ENCODE assay signal across 9 mouse cellular contexts in the genomic region with DNA sequence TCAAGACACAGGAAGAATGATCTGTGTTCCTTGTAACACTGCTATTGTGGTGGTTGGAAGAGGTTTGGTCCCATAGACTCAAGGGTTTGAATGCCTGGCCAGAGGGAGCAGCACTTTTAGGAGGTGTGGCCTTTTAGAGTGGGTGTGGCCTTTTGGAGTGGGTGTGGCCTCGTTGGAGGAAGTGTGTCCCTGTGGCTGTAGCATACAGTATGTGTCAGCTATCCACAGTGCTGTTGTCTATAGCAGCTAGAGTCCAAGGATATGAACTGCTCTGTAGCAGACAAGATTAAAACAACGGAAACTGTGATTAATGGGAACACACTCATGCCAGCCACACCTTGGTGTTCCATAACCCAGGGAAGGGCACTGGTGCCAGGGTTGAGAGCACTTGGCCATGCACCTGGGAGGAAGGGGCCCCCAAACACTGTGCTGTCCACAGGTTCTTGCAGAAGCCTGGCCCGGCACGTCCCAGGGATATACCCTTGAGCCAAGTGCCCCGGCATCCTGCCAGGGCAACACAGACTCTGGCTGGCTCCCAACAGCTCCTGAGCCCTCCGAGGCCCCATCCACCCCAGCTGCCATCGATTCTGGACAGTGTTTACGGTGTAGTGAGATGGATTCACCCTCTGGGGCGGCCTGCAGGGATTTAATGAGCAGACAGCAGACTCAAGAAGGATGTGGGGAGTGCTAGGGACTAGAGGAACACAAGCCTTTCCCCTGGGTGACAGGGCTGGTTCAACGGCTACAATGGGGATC. TPM values are rescaled to one million over a fixed set of nuclear protein-coding genes. Genes with fewer than 3 reads are reported as not detected.
DNase-seq lines count a peak whose midpoint lies in the region; ATAC-seq and TF ChIP-seq lines count a peak whose summit lies in the region.
"Had no signal": no experiment of that assay in that cellular context is flagged by ENCODE, and none has a peak within 500 bp of the region (broad histone marks: within the 10 kb centered on the region; RNA-seq: fewer than 3 reads in every experiment).

No protein-coding gene starts in this region.

- no peak for TF ChIP-seq CTCF in thymus, adult 2 months (IDR thresholded peaks at IDR 0.05; ENCODE audit: borderline replicate concordance, control insufficient read depth, extremely low read depth, insufficient read depth, low read length, poor library complexity)

- H3K9ac ChIP-seq in embryonic facial prominence, embryonic 15.5 days, result no peak overlapping the region
- H3K9ac ChIP-seq in limb, embryonic 15.5 days, result no peak overlapping the region
- no peak overlapping the region for H3K9ac ChIP-seq in stomach, embryonic 15.5 days

- H3K9me3 ChIP-seq in embryonic facial prominence, embryonic 15.5 days (replicated peaks), result no peaks in the 10 kb centered on the region
- H3K9me3 ChIP-seq in embryonic facial prominence, embryonic 10.5 days, result no peaks in the 10 kb centered on the region
- no peaks in the 10 kb centered on the region for H3K9me3 ChIP-seq in limb, embryonic 15.5 days
- H3K9me3 ChIP-seq in stomach, embryonic 15.5 days, result no peaks in the 10 kb centered on the region

- 0 out of 2 replicates have a peak, but pooled peaks cover 4% of the 10 kb centered on the region for H3K4me1 ChIP-seq in embryonic facial prominence, embryonic 15.5 days
- peaks cover 10% of the 10 kb centered on the region; the same call in 1 of the 2 replicates for H3K4me1 ChIP-seq in embryonic facial prominence, embryonic 10.5 days
- H3K4me1 ChIP-seq in thymus, adult 2 months (replicated peaks; ENCODE audit: control insufficient read depth, insufficient read depth, low read length), result no peaks in the 10 kb centered on the region
- peaks cover 14% of the 10 kb centered on the region for H3K4me1 ChIP-seq in limb, embryonic 15.5 days
- peaks cover 20% of the 10 kb centered on the region for H3K4me1 ChIP-seq in stomach, embryonic 15.5 days

- H3K27ac ChIP-seq in embryonic facial prominence, embryonic 15.5 days (replicated peaks), result no peak overlapping the region
- H3K27ac ChIP-seq in embryonic facial prominence, embryonic 10.5 days (replicated peaks), result no peak overlapping the region
- H3K27ac ChIP-seq in thymus, adult 2 months (ENCODE audit: control insufficient read depth, insufficient read depth, low read length), result no peak overlapping the region
- H3K27ac ChIP-seq in limb, embryonic 15.5 days, result 0 out of 2 replicates have a peak overlapping the region, but pooled peaks have one; percentile 29
- H3K27ac ChIP-seq in stomach, embryonic 15.5 days, result peak overlapping the region; percentile 36; the same call in 1 of the 2 replicates

- 0 out of 2 replicates have a peak, but pooled peaks have one; percentile 36 for ATAC-seq in embryonic facial prominence, embryonic 15.5 days (ENCODE audit: insufficient number of reproducible peaks, low FRiP score, low TSS enrichment, low read depth)
- ATAC-seq in limb, embryonic 15.5 days (ENCODE audit: insufficient number of reproducible peaks, low FRiP score, low TSS enrichment, low read depth), result peak; percentile 71
- peak; percentile 61 for ATAC-seq in stomach, embryonic 15.5 days (ENCODE audit: insufficient read depth, low FRiP score, low read depth)

- WGBS in embryonic facial prominence, embryonic 15.5 days, result 63% methylated on average over 10 of the region's 10 CpGs
- 78% methylated on average over 10 of the region's 10 CpGs for WGBS in embryonic facial prominence, embryonic 10.5 days
- WGBS in thymus, adult 2 months, result 81% methylated on average over 10 of the region's 10 CpGs
- 49% methylated on average over 10 of the region's 10 CpGs for WGBS in limb, embryonic 15.5 days
- WGBS in stomach, embryonic 15.5 days, result 38% methylated on average over 10 of the region's 10 CpGs

- H3K4me3 ChIP-seq in embryonic facial prominence, embryonic 15.5 days (replicated peaks), result no peak overlapping the region
- no peak overlapping the region for H3K4me3 ChIP-seq in embryonic facial prominence, embryonic 10.5 days
- H3K4me3 ChIP-seq in thymus, adult 2 months (ENCODE audit: control insufficient read depth, insufficient read depth, low read length), result no peak overlapping the region
- H3K4me3 ChIP-seq in limb, embryonic 15.5 days, result no peak overlapping the region
- H3K4me3 ChIP-seq in stomach, embryonic 15.5 days (replicated peaks), result no peak overlapping the region
- H3K4me3 ChIP-seq: myocyte had no signal

- no peak overlapping the region for H3K4me2 ChIP-seq in embryonic facial prominence, embryonic 15.5 days (replicated peaks)
- H3K4me2 ChIP-seq in limb, embryonic 15.5 days, result no peak overlapping the region
- no peak overlapping the region for H3K4me2 ChIP-seq in stomach, embryonic 15.5 days

- TF ChIP-seq POLR2A in thymus, adult 2 months (IDR thresholded peaks at IDR 0.05; ENCODE audit: control insufficient read depth, extremely low read depth, insufficient read depth, low read length, poor library complexity), result no peak

- no peak for DNase-seq in embryonic facial prominence, embryonic 10.5 days (ENCODE audit: low spot score)
- peak; percentile 18 for DNase-seq in thymus, postnatal 25 days
- no peak for DNase-seq in thymus, adult 2 months
- peak; percentile 53 to 70 for DNase-seq in heart, adult 9 months (ENCODE audit: low spot score in 2 of 2)
- no peak for DNase-seq in right cerebral cortex, adult 18-20 months

- H3K27me3 ChIP-seq in embryonic facial prominence, embryonic 15.5 days, result no peaks in the 10 kb centered on the region
- H3K27me3 ChIP-seq in embryonic facial prominence, embryonic 10.5 days (replicated peaks; ENCODE audit: low read depth, poor library complexity, severe bottlenecking), result no peaks in the 10 kb centered on the region
- no peaks in the 10 kb centered on the region for H3K27me3 ChIP-seq in thymus, adult 2 months (ENCODE audit: control insufficient read depth, insufficient read depth, low read length)
- no peaks in the 10 kb centered on the region for H3K27me3 ChIP-seq in limb, embryonic 15.5 days
- no peaks in the 10 kb centered on the region for H3K27me3 ChIP-seq in stomach, embryonic 15.5 days (replicated peaks)

- H3K36me3 ChIP-seq in embryonic facial prominence, embryonic 15.5 days, result no peaks in the 10 kb centered on the region
- no peaks in the 10 kb centered on the region for H3K36me3 ChIP-seq in embryonic facial prominence, embryonic 10.5 days (replicated peaks)
- no peaks in the 10 kb centered on the region for H3K36me3 ChIP-seq in thymus, adult 2 months (ENCODE audit: control insufficient read depth, insufficient read depth, low read length)
- no peaks in the 10 kb centered on the region for H3K36me3 ChIP-seq in limb, embryonic 15.5 days
- H3K36me3 ChIP-seq in stomach, embryonic 15.5 days, result no peaks in the 10 kb centered on the region

RNA-seq across cellular contexts. Expression of a gene that starts 46.3 kb away (rescaled TPM):
- polyA plus RNA-seq in embryonic facial prominence, embryonic 15.5 days (2015; fragmentation: Nextera tagmentation; extraction: Ambion mirVana), result 5.2 and 8.0 TPM in 2 replicates
- polyA plus RNA-seq in embryonic facial prominence, embryonic 10.5 days (2016; fragmentation: Nextera tagmentation; extraction: Ambion mirVana), result 5.1 and 6.8 TPM in 2 replicates
- 4.2 and 5.5 TPM in 2 replicates for polyA plus RNA-seq in thymus, adult 2 months (2012; rRNA removed)
- 4.4 and 4.8 TPM in 2 replicates for polyA plus RNA-seq in limb, embryonic 15.5 days (2015; fragmentation: Nextera tagmentation; extraction: Ambion mirVana)
- polyA plus RNA-seq in stomach, embryonic 15.5 days (2015; fragmentation: Nextera tagmentation; extraction: Ambion mirVana), result 6.3 and 7.2 TPM in 2 replicates

RNA-seq across cellular contexts. Expression of a gene that starts 51.2 kb away (rescaled TPM):
- polyA plus RNA-seq in embryonic facial prominence, embryonic 15.5 days (2015; fragmentation: Nextera tagmentation; extraction: Ambion mirVana), result 37.5 and 38.8 TPM in 2 replicates
- polyA plus RNA-seq in embryonic facial prominence, embryonic 10.5 days (2016; fragmentation: Nextera tagmentation; extraction: Ambion mirVana), result 43.9 and 46.9 TPM in 2 replicates
- 49.1 and 52.4 TPM in 2 replicates for polyA plus RNA-seq in thymus, adult 2 months (2012; rRNA removed)
- polyA plus RNA-seq in limb, embryonic 15.5 days (2015; fragmentation: Nextera tagmentation; extraction: Ambion mirVana), result 36.2 and 37.7 TPM in 2 replicates
- polyA plus RNA-seq in stomach, embryonic 15.5 days (2015; fragmentation: Nextera tagmentation; extraction: Ambion mirVana), result 36.1 and 40.0 TPM in 2 replicates

Comparison
In these comparisons a context has a peak if more than half of its experiments do, and no peak if none do; other contexts are left out.
1. DNase-seq: peak in thymus, postnatal 25 days (single experiment) and heart, adult 9 months (2 of 2); none in embryonic facial prominence, embryonic 10.5 days (single experiment), thymus, adult 2 months (single experiment) and right cerebral cortex, adult 18-20 months (single experiment).
2. H3K27ac ChIP-seq: peak in limb, embryonic 15.5 days (single experiment) and stomach, embryonic 15.5 days (single experiment); none in embryonic facial prominence, embryonic 15.5 days (single experiment), embryonic facial prominence, embryonic 10.5 days (single experiment) and thymus, adult 2 months (single experiment).
3. Peak in every context shown above with its lines, with median percentiles within 50 percentile points of each other: ATAC-seq.